Mouse (Mus musculus) MEL (cell line): Measurements from ENCODE around the gene Ttc41. TPM values are rescaled to one million over a fixed set of nuclear protein-coding genes. Genes with fewer than 3 reads are reported as not detected.

Experiments used
- DNase-seq: peaks from one replicate; pipeline ENCODE4 v3.0.0; 2011; ENCODE audit warnings: low read depth, low spot score
- H3K27ac ChIP-seq: 2 replicates; pipeline ENCODE4 v1.5.1; 2012; ENCODE audit warnings: low read depth, mild to moderate bottlenecking, control low read depth, low read length, moderate library complexity; ENCODE audit not compliant: control insufficient read depth
- H3K27me3 ChIP-seq, 2 experiments: fragments of 150-350 bp in 1 of 2; sonication (generic) in 1 of 2; 2 replicates each; pipeline ENCODE4 v1.6.1; 2012; ENCODE audit warnings: low read length in 2 of 2, mild to moderate bottlenecking in 2 of 2, improper control_type of control experiment in 1 of 2, moderate library complexity in 1 of 2; ENCODE audit not compliant: insufficient read depth in 2 of 2, control insufficient read depth in 1 of 2
- H3K36me3 ChIP-seq, 2 experiments: 2 replicates each; pipeline ENCODE4 v1.6.1; 2012 to 2014; ENCODE audit warnings: low read length in 2 of 2, improper control_type of control experiment in 1 of 2, inconsistent platforms in 1 of 2, mild to moderate bottlenecking in 1 of 2; ENCODE audit not compliant: insufficient read depth in 2 of 2, control insufficient read depth in 1 of 2
- H3K4me1 ChIP-seq, 2 experiments: fragments of 150-350 bp in 1 of 2; sonication (generic) in 1 of 2; 2 replicates each; pipeline ENCODE4 v1.6.1; 2012; ENCODE audit warnings: low read length in 2 of 2, improper control_type of control experiment in 1 of 2, mild to moderate bottlenecking in 1 of 2; ENCODE audit not compliant: insufficient read depth in 2 of 2, control insufficient read depth in 1 of 2
- H3K4me3 ChIP-seq, 2 experiments: fragments of 150-350 bp in 1 of 2; sonication (generic) in 1 of 2; 2 replicates each; pipeline ENCODE4 v1.5.1; 2012; ENCODE audit warnings: low read depth in 2 of 2, low read length in 2 of 2, mild to moderate bottlenecking in 2 of 2, moderate library complexity in 2 of 2, control low read depth in 1 of 2, improper control_type of control experiment in 1 of 2; ENCODE audit not compliant: control insufficient read depth in 1 of 2, insufficient read depth in 1 of 2
- H3K79me2 ChIP-seq: 2 replicates; pipeline ENCODE4 v1.6.1; 2012; ENCODE audit warnings: mild to moderate bottlenecking, low read length, moderate library complexity; ENCODE audit not compliant: control insufficient read depth, poor library complexity, insufficient read depth
- H3K9ac ChIP-seq: 2 replicates; pipeline ENCODE4 v1.6.1; 2012; ENCODE audit warnings: low read depth, mild to moderate bottlenecking, control low read depth, low read length, moderate library complexity; ENCODE audit not compliant: control insufficient read depth, poor library complexity, severe bottlenecking
- H3K9me3 ChIP-seq: fragments of 150-350 bp; sonication (generic); replicated peaks from 2 replicates; pipeline ENCODE4 v1.6.1; 2012; ENCODE audit warnings: mild to moderate bottlenecking, low read length, improper control_type of control experiment, moderate library complexity; ENCODE audit not compliant: insufficient read depth
- BHLHE40 ChIP-seq: IDR thresholded peaks from 2 replicates; pipeline ENCODE4 v1.6.1; 2012; ENCODE audit warnings: low read depth, mild to moderate bottlenecking, inconsistent platforms, low read length, improper control_type of control experiment, borderline replicate concordance
- CHD1 ChIP-seq: IDR thresholded peaks from 2 replicates; pipeline ENCODE4 v1.6.1; 2012; ENCODE audit warnings: low read depth, mild to moderate bottlenecking, inconsistent platforms, low read length, improper control_type of control experiment
- ELF1 ChIP-seq: IDR thresholded peaks from 2 replicates; pipeline ENCODE4 v1.6.1; 2014; ENCODE audit warnings: low read depth, mild to moderate bottlenecking, inconsistent platforms, low read length, improper control_type of control experiment, moderate library complexity
- EP300 ChIP-seq, 2 experiments: IDR thresholded peaks; 2 replicates each; pipeline ENCODE4 v1.6.1; 2011; ENCODE audit warnings: improper control_type of control experiment in 2 of 2, low read length in 2 of 2, low read depth in 1 of 2, mild to moderate bottlenecking in 1 of 2
- ETS1 ChIP-seq: IDR thresholded peaks from 2 replicates; pipeline ENCODE4 v1.6.1; 2012; ENCODE audit warnings: low read depth, mild to moderate bottlenecking, inconsistent platforms, low read length, improper control_type of control experiment, moderate library complexity
- GATA1 ChIP-seq: IDR thresholded peaks from 2 replicates; pipeline ENCODE4 v1.6.1; 2011; ENCODE audit warnings: low read depth, low read length, improper control_type of control experiment
- JUND ChIP-seq: IDR thresholded peaks from 2 replicates; pipeline ENCODE4 v1.6.1; 2011; ENCODE audit warnings: low read depth, mild to moderate bottlenecking, improper control_type of control experiment, low read length
- MAFK ChIP-seq: IDR thresholded peaks from 2 replicates; pipeline ENCODE4 v1.6.1; 2011; ENCODE audit warnings: low read depth, mild to moderate bottlenecking, low read length, improper control_type of control experiment, borderline replicate concordance
- MXI1 ChIP-seq: IDR thresholded peaks from 2 replicates; pipeline ENCODE4 v1.6.1; 2011; ENCODE audit warnings: mild to moderate bottlenecking, low read depth, low read length, improper control_type of control experiment
- MYB ChIP-seq: IDR thresholded peaks from 2 replicates; pipeline ENCODE4 v1.6.1; 2011; ENCODE audit warnings: mild to moderate bottlenecking, low read depth, low read length, improper control_type of control experiment
- NRF1 ChIP-seq: IDR thresholded peaks from 2 replicates; pipeline ENCODE4 v1.6.1; 2014; ENCODE audit warnings: low read depth, mild to moderate bottlenecking, inconsistent platforms, low read length, improper control_type of control experiment, moderate library complexity; ENCODE audit not compliant: poor library complexity, insufficient read depth, severe bottlenecking
- POLR2AphosphoS2 ChIP-seq: IDR thresholded peaks from 2 replicates; pipeline ENCODE4 v1.6.1; 2011; ENCODE audit warnings: low read length, improper control_type of control experiment
- RCOR1 ChIP-seq: IDR thresholded peaks from 2 replicates; pipeline ENCODE4 v1.6.1; 2012; ENCODE audit warnings: low read depth, mild to moderate bottlenecking, inconsistent platforms, low read length, improper control_type of control experiment
- SIN3A ChIP-seq: IDR thresholded peaks from 2 replicates; pipeline ENCODE4 v1.6.1; 2012; ENCODE audit warnings: low read length, improper control_type of control experiment, inconsistent platforms
- SMC3 ChIP-seq: IDR thresholded peaks from 2 replicates; pipeline ENCODE4 v1.6.1; 2011; ENCODE audit warnings: low read depth, low read length, improper control_type of control experiment
- TAL1 ChIP-seq: IDR thresholded peaks from 2 replicates; pipeline ENCODE4 v1.6.1; 2012; ENCODE audit warnings: mild to moderate bottlenecking, inconsistent platforms, low read length, moderate library complexity, mixed read lengths
- TCF12 ChIP-seq: IDR thresholded peaks from 2 replicates; pipeline ENCODE4 v1.6.1; 2014; ENCODE audit warnings: low read depth, mild to moderate bottlenecking, inconsistent platforms, low read length, improper control_type of control experiment, moderate library complexity
- ZC3H11A ChIP-seq: IDR thresholded peaks from 2 replicates; pipeline ENCODE4 v1.6.1; 2012; ENCODE audit warnings: low read depth, mild to moderate bottlenecking, inconsistent platforms, low read length, improper control_type of control experiment
- ZKSCAN1 ChIP-seq: IDR thresholded peaks from 2 replicates; pipeline ENCODE4 v1.6.1; 2012; ENCODE audit warnings: low read depth, mild to moderate bottlenecking, inconsistent platforms, low read length, improper control_type of control experiment, moderate library complexity
- polyA plus RNA-seq, 2 experiments: library from polyadenylated mRNA; stranded (reverse) in 1 of 2; unstranded in 1 of 2; fragments of >175 nt in 1 of 2; fragments of >200 nt in 1 of 2; gene quantifications; 2 replicates each; pipeline versions ENCODE4 v1.2.1 to v1.2.4; 2012; ENCODE audit warnings: low replicate concordance in 2 of 2, low read depth in 1 of 2; ENCODE audit not compliant: insufficient read length in 2 of 2, insufficient read depth in 1 of 2, missing spikeins in 1 of 2
- total RNA-seq: library from RNA; depleted of rRNA; stranded (reverse); fragments of 300-350 nt; gene quantifications from 2 replicates; pipeline ENCODE4 v1.2.3, GENCODE M21; 2012

The Ttc41 gene
- total and polyA plus RNA-seq, 3 experiments, result 1.0 to 2.1 TPM; not detected in 1

DNA sequence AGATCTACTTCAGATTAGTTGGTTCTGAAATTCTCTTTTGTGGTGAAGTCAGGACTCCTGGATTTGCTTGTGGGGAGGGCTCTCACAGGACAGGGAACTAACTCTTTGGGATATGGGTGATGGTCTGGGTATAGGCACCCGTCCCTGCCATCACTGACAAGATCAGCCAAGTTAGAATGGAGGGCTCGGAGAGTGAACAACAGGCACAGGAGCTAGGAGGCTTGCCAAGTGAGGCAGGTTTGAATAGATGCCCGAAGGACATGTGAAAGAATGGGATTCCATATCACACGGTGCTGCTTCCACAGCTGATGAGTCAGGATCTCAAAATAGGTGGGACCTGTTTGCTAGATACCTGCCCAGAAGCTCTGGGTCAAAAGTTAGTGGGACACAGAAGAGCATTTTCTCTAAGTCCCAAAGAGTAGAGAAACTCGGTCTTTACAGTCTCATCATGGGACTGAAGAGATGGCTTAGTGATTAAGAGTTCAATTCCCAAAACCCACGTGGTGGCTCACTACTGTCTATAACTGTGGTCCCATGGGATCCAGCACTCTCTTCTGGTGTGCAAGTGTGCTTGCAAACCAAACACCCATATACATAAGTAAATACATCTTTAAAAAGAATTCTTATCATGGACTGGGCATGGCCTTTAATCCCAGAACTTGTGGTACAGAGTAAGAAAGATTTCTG, 50.3 kb downstream of the Ttc41 start:
- no peak overlapping the region for H3K9ac ChIP-seq
- no peak overlapping the region for H3K27ac ChIP-seq
- peaks cover 11 to 15% of the 10 kb centered on the region in 2 experiments for H3K4me1 ChIP-seq
- no peaks in the 10 kb centered on the region for H3K27me3 ChIP-seq
- H3K79me2 ChIP-seq, result no peaks in the 10 kb centered on the region
- no peak overlapping the region for H3K4me3 ChIP-seq
- no peaks in the 10 kb centered on the region for H3K9me3 ChIP-seq
- peaks cover 0 to 12% of the 10 kb centered on the region in 2 experiments; a peak in 2 of 4 replicates for H3K36me3 ChIP-seq
- no peak for DNase-seq
- TF ChIP-seq ZC3H11A, result no peak
- TF ChIP-seq CHD1, result no peak
- TF ChIP-seq SMC3, result no peak
- no peak for TF ChIP-seq MXI1

GRCm38 (mm10) chr10:86757724-86758123, 52.1 kb downstream of the Ttc41 start:
- Histone ChIP-seq H3K36me3 (peaks cover 0 to 12% of the 10 kb centered on the region in 2 experiments; a peak in 2 of 4 replicates), H3K9ac (no peak overlapping the region), H3K79me2 (no peaks in the 10 kb centered on the region), H3K27me3 (no peaks in the 10 kb centered on the region), H3K4me1 (peaks cover 11 to 15% of the 10 kb centered on the region in 2 experiments), H3K27ac (peak overlapping the region; percentile 58), H3K4me3 (no peak overlapping the region)
- DNase-seq, result peak; percentile 68
- TF ChIP-seq ETS1 (peak; percentile 57), BHLHE40 (no peak), ZC3H11A (no peak), NRF1 (no peak), ELF1 (no peak), POLR2AphosphoS2 (no peak), EP300 (IDR thresholded peaks at IDR 0.05; ENCODE audit: low read depth in 1 of 2, low read length in 2 of 2) (peak; percentile 81 to 89), SIN3A (peak; percentile 53; the same call in 1 of the 2 replicates), RCOR1 (peak; percentile 52; the same call in 1 of the 2 replicates), ZKSCAN1 (no peak), MAFK (peak; percentile 8; the same call in 1 of the 2 replicates), JUND (no peak), GATA1 (peak; percentile 82), TCF12 (peak; percentile 68), MYB (peak; percentile 51; the same call in 1 of the 2 replicates), TAL1 (no peak)
- TF ChIP-seq, all 39 proteins: peak for 8
- H3K9me3 ChIP-seq, result no peaks in the 10 kb centered on the region
